Mouse (Mus musculus) intestine, embryonic 14.5 days (tissue): ENCODE measurements at regions not wholly inside any gene's neighbourhood (a gene's known extent, or its start where the extent isn't known, plus 50 kb on each side); places are given as distances from the start of the nearest gene placed in this dataset.

Source experiments
- ATAC-seq: fragments of 200-750 bp; cut with Nextera tagmentation; replicated peaks from 2 replicates; pipeline ENCODE4 v1.8.0; 2017; ENCODE audit warnings: low read depth, moderate number of reproducible peaks, moderate TSS enrichment, moderate library complexity; ENCODE audit not compliant: low FRiP score, low TSS enrichment
- DNase-seq: peaks from one replicate; pipeline ENCODE4 v3.0.0-alpha.2; 2018; ENCODE audit warnings: low spot score
- H3K27ac ChIP-seq: fragments of 300-500 bp; sonication (generic); 2 replicates; pipeline ENCODE4 v1.5.1; 2014; ENCODE audit warnings: low read depth, mild to moderate bottlenecking, control low read depth
- H3K27me3 ChIP-seq: fragments of 300-500 bp; sonication (generic); replicated peaks from 2 replicates; pipeline ENCODE4 v1.6.1; 2014; ENCODE audit warnings: low read length, control low read depth; ENCODE audit not compliant: control insufficient read depth, insufficient read depth
- H3K36me3 ChIP-seq: fragments of 300-500 bp; sonication (generic); 2 replicates; pipeline ENCODE4 v1.6.1; 2014; ENCODE audit warnings: low read length, control low read depth; ENCODE audit not compliant: control insufficient read depth, insufficient read depth
- H3K4me1 ChIP-seq: fragments of 300-500 bp; sonication (generic); replicated peaks from 2 replicates; pipeline ENCODE4 v1.6.1; 2014; ENCODE audit warnings: low read length, control low read depth, mixed read lengths; ENCODE audit not compliant: control insufficient read depth, insufficient read depth
- H3K4me2 ChIP-seq: fragments of 300-500 bp; sonication (generic); 2 replicates; pipeline ENCODE4 v1.6.1; 2014; ENCODE audit warnings: low read length
- H3K4me3 ChIP-seq: fragments of 300-500 bp; sonication (generic); 2 replicates; pipeline ENCODE4 v1.5.1; 2014; ENCODE audit warnings: low read depth, low read length, control low read depth, mixed read lengths
- H3K9ac ChIP-seq: fragments of 300-500 bp; sonication (generic); 2 replicates; pipeline ENCODE4 v1.6.1; 2014; ENCODE audit warnings: mild to moderate bottlenecking, low read length
- H3K9me3 ChIP-seq: fragments of 300-500 bp; sonication (generic); 2 replicates; pipeline ENCODE4 v1.6.1; 2016; ENCODE audit warnings: low read length, control low read depth; ENCODE audit not compliant: control insufficient read depth
- WGBS: fragments of 180-500 bp; shearing (Covaris S2); extraction: QIAGEN DNeasy Blood & Tissue Kit; methylation state at CpG from one replicate; pipeline ENCODE4 v1.1.7; 2014; 5-methylcytosine and 5-hydroxymethylcytosine counted together

- H3K36me3 ChIP-seq = no peaks in the 10 kb centered on the region
- H3K9ac ChIP-seq = no peak overlapping the region
- 0 out of 2 replicates have a peak, but pooled peaks cover 3% of the 10 kb centered on the region for H3K9me3 ChIP-seq
- no peak for ATAC-seq
- no peak for DNase-seq
- no peaks in the 10 kb centered on the region for H3K4me1 ChIP-seq
- H3K27ac ChIP-seq = no peak overlapping the region
- H3K4me2 ChIP-seq = no peak overlapping the region
- 85% methylated on average over 11 of the region's 11 CpGs for WGBS
- H3K27me3 ChIP-seq = no peaks in the 10 kb centered on the region
- H3K4me3 ChIP-seq = no peak overlapping the region
Observed at GRCm38 (mm10) chr4:127454511-127455119, 96.6 kb upstream of the Gjb5 start.

- Histone ChIP-seq H3K4me1 (no peaks in the 10 kb centered on the region), H3K4me3 (no peak overlapping the region), H3K9ac (no peak overlapping the region), H3K36me3 (no peaks in the 10 kb centered on the region), H3K27ac (no peak overlapping the region), H3K27me3 (no peaks in the 10 kb centered on the region), H3K9me3 (no peaks in the 10 kb centered on the region), H3K4me2 (no peak overlapping the region)
- no peak for ATAC-seq
- 41% methylated on average over 8 of the region's 8 CpGs for WGBS
- no peak for DNase-seq
Observed at GRCm38 (mm10) chr4:127452081-127452480, 94.1 kb upstream of the Gjb5 start.

DNA sequence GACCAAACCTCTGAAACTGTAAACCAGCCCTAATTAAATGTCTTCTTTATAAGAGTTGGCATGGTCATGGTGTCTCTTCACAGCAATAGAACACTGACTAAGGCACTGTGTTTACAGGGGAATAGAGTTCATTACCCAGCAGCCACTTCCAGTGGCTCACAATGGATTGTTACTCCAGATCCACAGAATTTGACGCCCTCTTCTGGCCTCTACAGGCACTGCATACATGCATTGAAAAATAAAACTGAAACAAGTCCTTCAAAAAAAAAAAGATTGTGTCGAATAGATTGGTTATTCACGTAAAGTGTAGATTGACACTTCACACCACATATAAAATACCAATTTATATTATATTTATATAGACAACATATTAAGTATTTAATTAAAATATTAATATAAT, 87.3 kb upstream of the Gjb5 start:
- Histone ChIP-seq H3K27ac (no peak overlapping the region), H3K27me3 (no peaks in the 10 kb centered on the region), H3K4me3 (no peak overlapping the region), H3K4me1 (no peaks in the 10 kb centered on the region), H3K9ac (no peak overlapping the region), H3K36me3 (no peaks in the 10 kb centered on the region), H3K9me3 (no peaks in the 10 kb centered on the region), H3K4me2 (no peak overlapping the region)
- WGBS = 70% methylated on average over 3 of the region's 3 CpGs
- DNase-seq (no peak), ATAC-seq (no peak)

GRCm38 (mm10) chr4:127444056-127444455, 86.1 kb upstream of the Gjb5 start:
- Histone ChIP-seq H3K4me2 (no peak overlapping the region), H3K9ac (no peak overlapping the region), H3K27me3 (no peaks in the 10 kb centered on the region), H3K36me3 (no peaks in the 10 kb centered on the region), H3K4me3 (no peak overlapping the region), H3K4me1 (no peaks in the 10 kb centered on the region), H3K27ac (no peak overlapping the region), H3K9me3 (no peaks in the 10 kb centered on the region)
- ATAC-seq (no peak), DNase-seq (no peak)
- 95% methylated on average over 1 of the region's 1 CpGs for WGBS

DNA sequence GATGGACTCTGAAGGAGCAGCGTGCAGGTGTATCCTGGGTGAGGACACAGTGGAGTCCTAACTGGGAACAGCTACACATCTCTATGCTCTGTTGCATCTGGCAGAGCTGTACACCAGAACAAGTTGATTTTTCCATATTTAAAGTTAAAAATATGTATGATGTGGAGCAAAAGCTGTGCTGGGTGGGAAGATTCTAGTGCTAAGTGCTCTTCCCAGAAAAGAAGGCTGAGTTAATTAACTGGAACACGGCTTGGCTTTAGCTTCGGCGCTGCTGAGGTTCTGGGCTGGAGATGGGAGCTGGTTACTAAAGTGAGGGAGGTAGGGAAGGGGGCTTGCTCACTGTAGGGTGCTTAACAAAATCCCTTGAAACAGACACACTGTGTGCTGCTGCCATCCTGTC, 84.0 kb upstream of the Gjb5 start:
- DNase-seq = no peak
- H3K36me3 ChIP-seq = no peaks in the 10 kb centered on the region
- H3K4me3 ChIP-seq = no peak overlapping the region
- peaks cover 8% of the 10 kb centered on the region; the same call in 1 of the 2 replicates for H3K4me1 ChIP-seq
- H3K4me2 ChIP-seq = no peak overlapping the region
- H3K9me3 ChIP-seq = no peaks in the 10 kb centered on the region
- H3K9ac ChIP-seq = no peak overlapping the region
- H3K27me3 ChIP-seq = no peaks in the 10 kb centered on the region
- WGBS = 88% methylated on average over 4 of the region's 4 CpGs
- H3K27ac ChIP-seq = no peak overlapping the region
- no peak for ATAC-seq

DNA sequence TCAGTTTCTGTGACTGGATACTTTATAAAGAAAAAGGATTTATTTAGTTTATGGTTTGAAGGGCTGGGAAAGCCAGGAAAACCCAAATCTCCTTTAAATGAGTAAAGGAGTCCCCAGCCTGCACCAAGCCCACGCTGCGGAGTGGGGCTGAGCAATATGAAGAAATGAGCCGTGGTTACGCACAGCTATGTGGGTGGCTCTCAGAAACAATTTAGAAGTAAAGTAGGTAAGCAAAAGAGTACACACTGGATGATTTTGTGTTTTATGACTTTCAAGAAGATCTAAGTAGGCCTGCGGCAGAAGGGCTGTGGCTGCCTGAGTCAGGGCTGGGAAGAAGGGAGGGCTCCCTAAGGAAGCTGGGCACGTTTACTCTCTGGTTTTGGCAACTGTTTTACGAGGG, 82.6 kb upstream of the Gjb5 start:
- WGBS = 47% methylated on average over 7 of the region's 7 CpGs
- H3K4me3 ChIP-seq = no peak overlapping the region

GRCm38 (mm10) chr4:127435076-127435475, 77.1 kb upstream of the Gjb5 start:
- Histone ChIP-seq H3K27ac (no peak overlapping the region), H3K27me3 (no peaks in the 10 kb centered on the region), H3K4me1 (peaks cover 29% of the 10 kb centered on the region), H3K9me3 (no peaks in the 10 kb centered on the region), H3K36me3 (no peaks in the 10 kb centered on the region), H3K4me3 (no peak overlapping the region), H3K4me2 (no peak overlapping the region), H3K9ac (no peak overlapping the region)
- DNase-seq = peak; percentile 79
- 32% methylated on average over 7 of the region's 8 CpGs for WGBS
- ATAC-seq = no peak

More for the DNA sequence above, 82.6 kb upstream of the Gjb5 start:
- H3K4me1 ChIP-seq = peaks cover 13% of the 10 kb centered on the region; the same call in 1 of the 2 replicates
- no peak overlapping the region for H3K4me2 ChIP-seq
- no peaks in the 10 kb centered on the region for H3K27me3 ChIP-seq
- DNase-seq (no peak), ATAC-seq (no peak)
- H3K9me3 ChIP-seq = no peaks in the 10 kb centered on the region
- H3K27ac ChIP-seq = no peak overlapping the region
- H3K36me3 ChIP-seq = no peaks in the 10 kb centered on the region
- no peak overlapping the region for H3K9ac ChIP-seq

- 0 out of 2 replicates have a peak, but pooled peaks cover 2% of the 10 kb centered on the region for H3K9me3 ChIP-seq
- peak overlapping the region; percentile 47 for H3K27ac ChIP-seq
- no peak overlapping the region for H3K9ac ChIP-seq
- H3K4me1 ChIP-seq = peaks cover 17% of the 10 kb centered on the region
- no peak overlapping the region for H3K4me3 ChIP-seq
- DNase-seq = no peak
- ATAC-seq = peak; percentile 70
- no peak overlapping the region for H3K4me2 ChIP-seq
- H3K27me3 ChIP-seq = no peaks in the 10 kb centered on the region
- H3K36me3 ChIP-seq = no peaks in the 10 kb centered on the region
- WGBS = 0% methylated on average over 1 of the region's 1 CpGs
Observed at GRCm38 (mm10) chr4:127430237-127430636, 72.3 kb upstream of the Gjb5 start.

GRCm38 (mm10) chr4:127429748-127430147, 71.8 kb upstream of the Gjb5 start:
- ATAC-seq = peak; percentile 12; the same call in 1 of the 2 replicates
- peaks cover 17% of the 10 kb centered on the region for H3K4me1 ChIP-seq
- no peak for DNase-seq
- H3K9ac ChIP-seq = no peak overlapping the region
- peak overlapping the region; percentile 47 for H3K27ac ChIP-seq
- 19% methylated on average over 1 of the region's 1 CpGs for WGBS
- no peak overlapping the region for H3K4me2 ChIP-seq
- H3K9me3 ChIP-seq = 0 out of 2 replicates have a peak, but pooled peaks cover 2% of the 10 kb centered on the region
- no peak overlapping the region for H3K4me3 ChIP-seq
- no peaks in the 10 kb centered on the region for H3K27me3 ChIP-seq
- H3K36me3 ChIP-seq = no peaks in the 10 kb centered on the region
